Mouse (Mus musculus): ENCODE measurements around the gene Bbs9.

GRCm38 (mm10) chr9:22698501-22698900, 223.0 kb downstream of the Bbs9 start:
- no peak for TF ChIP-seq HCFC1 (IDR thresholded peaks at IDR 0.05; ENCODE audit: borderline replicate concordance, insufficient read depth, low read length)
- TF ChIP-seq CHD2 (IDR thresholded peaks at IDR 0.05; ENCODE audit: low read depth, low read length) = no peak

All from ES-E14 (cell line).